Mouse (Mus musculus) liver, adult 2 months (tissue): ENCODE data around the gene Adamtsl1. TPM values are rescaled to one million over a fixed set of nuclear protein-coding genes. Genes with fewer than 3 reads are reported as not detected.

Experiments used
- DNase-seq: peaks from one replicate; pipeline ENCODE4 v3.0.0-alpha.2; 2011; ENCODE audit warnings: low read depth, low spot score; ENCODE audit errors: extremely low read depth
- H3K27ac ChIP-seq: fragments of 200-500 bp; replicated peaks from 2 replicates; pipeline ENCODE4 v1.5.1; 2012; ENCODE audit warnings: low read depth, mild to moderate bottlenecking, control low read depth, inconsistent platforms, low read length; ENCODE audit not compliant: insufficient read depth
- H3K27me3 ChIP-seq: fragments of 200-500 bp; 2 replicates; pipeline ENCODE4 v1.6.1; 2012; ENCODE audit warnings: mild to moderate bottlenecking, moderate library complexity, low read length, inconsistent platforms; ENCODE audit not compliant: control insufficient read depth, insufficient read depth
- H3K36me3 ChIP-seq: fragments of 200-500 bp; 2 replicates; pipeline ENCODE4 v1.6.1; 2012; ENCODE audit warnings: low read length, inconsistent platforms; ENCODE audit not compliant: control insufficient read depth, insufficient read depth
- H3K4me1 ChIP-seq: fragments of 200-500 bp; 2 replicates; pipeline ENCODE4 v1.6.1; 2011; ENCODE audit warnings: low read length; ENCODE audit not compliant: control insufficient read depth, insufficient read depth
- H3K4me3 ChIP-seq: fragments of 200-500 bp; 2 replicates; pipeline ENCODE4 v1.5.1; 2011; ENCODE audit warnings: low read depth, mild to moderate bottlenecking, control low read depth, low read length, moderate library complexity; ENCODE audit not compliant: insufficient read depth
- H3K79me2 ChIP-seq: fragments of 200-500 bp; 2 replicates; pipeline ENCODE4 v1.6.1; 2012; ENCODE audit warnings: inconsistent platforms, mild to moderate bottlenecking, low read length, moderate library complexity; ENCODE audit not compliant: control insufficient read depth, insufficient read depth
- H3K9ac ChIP-seq: fragments of 200-500 bp; 2 replicates; pipeline ENCODE4 v1.6.1; 2012; ENCODE audit warnings: low read depth, mild to moderate bottlenecking, control low read depth, inconsistent platforms, low read length
- CTCF ChIP-seq: fragments of 200-500 bp; IDR thresholded peaks from 2 replicates; pipeline ENCODE4 v1.5.1; 2011; ENCODE audit warnings: low read depth, low read length, control low read depth
- POLR2A ChIP-seq: fragments of 200-500 bp; IDR thresholded peaks from 2 replicates; pipeline ENCODE4 v1.6.1; 2011; ENCODE audit warnings: low read length, control low read depth; ENCODE audit not compliant: insufficient read depth; ENCODE audit errors: extremely low read depth
- WGBS: fragments of 180-500 bp; shearing (Covaris S2); methylation state at CpG from one replicate; pipeline ENCODE4 v1.1.7; 2018; 5-methylcytosine and 5-hydroxymethylcytosine counted together
- polyA plus RNA-seq: library from polyadenylated mRNA; depleted of rRNA; stranded (reverse); fragments of >200 nt; gene quantifications from 2 replicates; pipeline ENCODE4 v1.2.3, GENCODE M21; 2012
- total RNA-seq: library from RNA; depleted of rRNA; stranded (reverse); fragments of >200 nt; gene quantifications from 2 replicates; pipeline ENCODE4 v1.2.3, GENCODE M21; 2014

The Adamtsl1 gene
- total and polyA plus RNA-seq, 2 experiments: 0.61 to 0.65 TPM

DNA sequence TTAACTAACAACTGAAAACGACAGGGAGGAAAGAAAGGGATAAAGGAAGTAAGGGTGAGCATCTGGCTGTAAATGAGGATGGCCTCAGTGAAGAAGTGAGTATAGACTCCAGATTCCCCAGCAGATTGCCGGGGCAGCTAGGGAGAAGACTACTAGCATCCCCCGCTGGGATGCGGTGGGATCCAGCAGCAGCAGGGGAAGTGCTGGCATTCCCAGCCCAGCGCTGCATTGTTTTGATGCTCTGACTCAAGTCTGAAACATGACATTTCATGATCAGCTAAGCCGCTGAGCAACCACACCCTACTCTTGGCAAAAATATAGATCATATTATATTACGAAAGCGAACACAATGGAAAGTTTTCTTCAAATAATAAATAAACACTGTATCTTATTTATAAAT is 526.9 kb downstream of the Adamtsl1 start:
- Histone ChIP-seq H3K36me3 (no peaks in the 10 kb centered on the region), H3K27ac (no peak overlapping the region), H3K9ac (no peak overlapping the region), H3K4me1 (no peaks in the 10 kb centered on the region), H3K79me2 (no peaks in the 10 kb centered on the region), H3K4me3 (no peak overlapping the region), H3K27me3 (no peaks in the 10 kb centered on the region)
- no peak for DNase-seq
- no peak for TF ChIP-seq CTCF
- no peak for TF ChIP-seq POLR2A
- WGBS: 52% methylated on average over 8 of the region's 8 CpGs

DNA sequence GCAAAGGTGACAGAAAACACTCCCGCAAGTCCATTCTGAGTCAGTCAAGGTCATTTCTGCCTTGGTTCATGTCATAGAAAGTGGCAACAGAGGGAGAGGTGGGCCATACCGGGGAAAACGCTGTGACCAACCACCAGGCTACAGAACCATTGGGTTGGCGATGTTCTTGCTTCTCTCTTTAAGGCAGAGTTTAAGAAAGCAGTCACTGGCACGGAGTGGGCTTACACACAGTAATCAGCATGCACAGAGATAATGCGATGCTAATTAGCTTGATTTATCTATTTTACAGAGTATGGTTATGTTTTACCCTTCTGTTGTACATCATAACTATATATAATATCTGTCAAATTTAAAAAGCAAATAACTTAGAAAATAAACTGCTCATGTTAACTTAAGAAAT is 531.5 kb downstream of the Adamtsl1 start:
- TF ChIP-seq POLR2A (no peak), CTCF (no peak)
- WGBS: 85% methylated on average over 6 of the region's 6 CpGs

DNA sequence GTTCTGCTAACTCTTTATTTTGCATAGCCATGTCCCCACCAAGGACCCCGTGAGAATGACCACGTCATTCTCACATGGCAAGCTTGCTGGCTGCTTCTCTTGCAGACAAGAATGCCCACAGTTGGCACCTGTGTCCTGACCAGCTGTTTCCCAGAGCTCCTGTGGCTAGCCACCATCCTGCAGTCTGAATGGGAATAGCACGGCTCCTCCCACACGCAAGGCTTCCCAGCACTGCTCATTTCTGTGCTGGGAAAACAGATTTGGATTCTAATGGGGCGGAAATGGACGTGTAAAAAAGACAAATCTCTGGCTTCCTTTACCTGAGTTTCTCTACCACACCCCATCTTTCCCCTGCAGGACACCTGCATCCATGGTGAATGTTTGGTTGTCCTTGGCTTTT is 531.9 kb downstream of the Adamtsl1 start:
- Histone ChIP-seq H3K4me3 (no peak overlapping the region), H3K27ac (no peak overlapping the region), H3K4me1 (no peaks in the 10 kb centered on the region), H3K9ac (no peak overlapping the region), H3K27me3 (no peaks in the 10 kb centered on the region), H3K36me3 (no peaks in the 10 kb centered on the region), H3K79me2 (no peaks in the 10 kb centered on the region)
- TF ChIP-seq CTCF: no peak
- TF ChIP-seq POLR2A: no peak
- no peak for DNase-seq
- WGBS: 77% methylated on average over 6 of the region's 6 CpGs

More for the DNA sequence above, 531.5 kb downstream of the Adamtsl1 start:
- Histone ChIP-seq H3K9ac (no peak overlapping the region), H3K27ac (no peak overlapping the region), H3K4me3 (no peak overlapping the region), H3K27me3 (no peaks in the 10 kb centered on the region), H3K79me2 (no peaks in the 10 kb centered on the region), H3K36me3 (no peaks in the 10 kb centered on the region), H3K4me1 (no peaks in the 10 kb centered on the region)
- DNase-seq: no peak

DNA sequence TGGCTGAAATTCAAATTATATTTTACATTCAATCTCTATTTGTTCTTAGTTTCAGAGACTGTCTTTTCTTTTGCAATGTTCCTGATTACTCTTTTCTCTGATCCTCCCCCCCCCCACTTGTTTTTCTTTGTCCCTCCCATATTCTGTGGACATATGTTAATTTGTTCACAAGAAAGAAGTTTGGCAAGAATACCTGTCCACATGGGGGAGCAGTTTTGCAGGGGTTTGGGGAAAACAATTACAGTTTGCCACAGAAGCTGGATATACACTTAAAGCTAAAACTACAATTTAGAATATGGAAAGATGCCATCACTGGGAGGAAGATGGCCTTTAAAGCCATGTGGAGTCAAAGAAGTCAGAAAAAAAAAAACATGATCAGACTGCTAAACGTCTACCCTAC is 532.9 kb downstream of the Adamtsl1 start:
- Histone ChIP-seq H3K9ac (no peak overlapping the region), H3K4me1 (no peaks in the 10 kb centered on the region), H3K79me2 (no peaks in the 10 kb centered on the region), H3K4me3 (no peak overlapping the region), H3K36me3 (no peaks in the 10 kb centered on the region), H3K27ac (no peak overlapping the region), H3K27me3 (no peaks in the 10 kb centered on the region)
- TF ChIP-seq POLR2A (no peak), CTCF (no peak)
- WGBS: 83% methylated on average over 1 of the region's 1 CpGs
- DNase-seq: peak; percentile 50

DNA sequence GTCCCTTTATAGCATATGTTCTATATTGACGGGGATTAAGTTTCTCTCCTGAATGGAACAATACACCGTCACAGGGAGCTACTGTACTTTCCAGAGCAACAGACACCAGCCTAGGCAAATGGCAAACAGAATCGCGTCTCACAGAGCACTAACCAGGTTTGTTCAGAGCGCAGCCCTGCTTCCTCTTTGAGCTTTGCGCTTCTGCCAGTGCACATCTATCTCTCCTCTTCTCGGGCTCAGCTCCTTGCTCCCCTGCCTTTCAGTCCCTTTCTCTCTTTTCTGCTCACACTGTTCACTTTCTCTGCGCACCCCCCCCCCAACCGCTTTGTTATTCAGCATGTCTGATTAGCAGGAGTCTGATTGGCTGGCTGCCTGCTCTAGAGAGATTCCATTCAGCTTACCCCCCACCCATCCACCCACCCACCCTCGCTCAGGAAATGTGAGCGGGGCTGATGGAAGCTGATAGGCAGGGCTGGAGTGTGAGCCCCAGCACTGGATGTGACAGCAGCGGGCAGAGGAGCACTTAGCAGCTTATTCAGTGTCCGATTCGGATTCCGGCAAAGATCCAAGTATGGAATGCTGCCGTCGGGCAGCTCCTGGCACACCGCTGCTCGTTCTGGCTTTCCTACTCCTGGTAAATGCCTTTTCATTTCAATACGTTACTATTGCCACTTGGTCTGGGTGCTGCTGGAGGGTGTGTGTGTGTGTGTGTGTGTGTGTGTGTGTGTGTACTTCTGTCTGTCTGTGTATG is 539.7 kb downstream of the Adamtsl1 start:
- no peaks in the 10 kb centered on the region for H3K79me2 ChIP-seq
- peak overlapping the region; percentile 54 for H3K4me3 ChIP-seq
- no peak overlapping the region for H3K27ac ChIP-seq
- peak overlapping the region; percentile 15; the same call in 1 of the 2 replicates for H3K9ac ChIP-seq
- TF ChIP-seq CTCF (no peak), POLR2A (no peak)
- 0 out of 2 replicates have a peak, but pooled peaks cover 2% of the 10 kb centered on the region for H3K4me1 ChIP-seq
- DNase-seq: peak; percentile 71
- no peaks in the 10 kb centered on the region for H3K27me3 ChIP-seq
- 2% methylated on average over 20 of the region's 20 CpGs for WGBS
- H3K36me3 ChIP-seq: no peaks in the 10 kb centered on the region

DNA sequence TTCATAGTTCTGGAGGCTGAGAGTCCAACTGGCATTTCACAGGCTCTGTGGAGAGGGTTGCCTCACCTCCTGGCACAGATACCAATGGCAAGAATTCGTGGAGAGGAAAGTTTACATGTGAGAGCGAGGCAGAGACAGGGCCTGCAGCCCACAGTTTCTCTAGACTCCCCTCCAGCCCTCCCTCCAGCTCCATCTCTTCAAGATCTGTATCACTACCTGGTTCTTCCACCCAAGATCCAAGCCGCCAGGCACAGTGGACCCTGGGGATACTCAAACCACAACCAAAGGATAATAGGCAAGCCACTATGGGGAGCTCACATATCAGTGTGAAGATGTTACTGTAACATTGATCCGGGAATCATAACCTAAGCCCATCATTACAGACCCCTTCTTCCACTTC is 546.6 kb downstream of the Adamtsl1 start:
- H3K79me2 ChIP-seq: no peaks in the 10 kb centered on the region
- no peak overlapping the region for H3K9ac ChIP-seq
- H3K4me3 ChIP-seq: no peak overlapping the region
- 0 out of 2 replicates have a peak, but pooled peaks cover 2% of the 10 kb centered on the region for H3K4me1 ChIP-seq
- peak; percentile 86 for DNase-seq
- H3K27me3 ChIP-seq: no peaks in the 10 kb centered on the region
- H3K36me3 ChIP-seq: no peaks in the 10 kb centered on the region
- WGBS: 64% methylated on average over 4 of the region's 4 CpGs
- TF ChIP-seq CTCF (no peak), POLR2A (no peak)
- no peak overlapping the region for H3K27ac ChIP-seq
